Mouse (Mus musculus): Measurements from ENCODE around the gene Smug1. TPM values are rescaled to one million over a fixed set of nuclear protein-coding genes. Genes with fewer than 3 reads are reported as not detected.

Smug1 gene
- total RNA-seq, 1 experiment from 2014 or later = 3.7 TPM

DNA sequence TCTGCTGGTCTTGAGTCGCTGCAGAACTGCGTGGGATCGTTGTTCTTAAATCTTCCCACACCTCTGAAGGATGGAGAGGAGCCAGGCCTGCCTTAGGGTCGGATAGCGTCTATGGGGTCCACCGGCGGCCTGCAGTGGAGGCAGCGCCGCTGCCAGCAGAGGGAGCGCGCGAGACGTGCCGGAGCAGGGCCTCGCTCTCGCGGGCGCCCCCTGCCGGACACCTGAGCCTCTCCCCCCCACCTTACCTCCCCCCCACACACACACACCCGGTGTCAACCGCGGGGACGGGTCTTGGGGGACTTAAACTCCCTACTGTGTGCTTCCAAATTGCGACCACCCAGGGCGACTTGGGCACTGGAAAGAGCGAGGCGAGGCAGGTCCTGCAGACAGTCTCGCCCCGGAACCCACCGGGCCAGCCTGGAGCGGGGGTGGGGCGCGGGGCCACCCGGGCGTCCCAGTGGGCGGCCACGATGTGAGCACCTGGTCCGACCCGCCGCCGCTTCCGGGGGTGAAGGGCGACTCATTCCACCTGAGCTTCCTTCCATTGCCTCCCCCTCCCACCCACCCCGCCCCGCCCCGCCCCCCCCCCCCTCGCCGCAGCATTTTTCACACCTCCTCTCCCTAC is 15.4 kb upstream of the Smug1 start:
- peak; percentile 37 to 46; a peak in 1 of 4 replicates for ATAC-seq (replicated peaks in 1 of 2; ENCODE audit: insufficient read depth in 1 of 2, low FRiP score in 2 of 2, low TSS enrichment in 1 of 2, low read depth in 1 of 2, poor library complexity in 2 of 2, severe bottlenecking in 2 of 2)

DNA sequence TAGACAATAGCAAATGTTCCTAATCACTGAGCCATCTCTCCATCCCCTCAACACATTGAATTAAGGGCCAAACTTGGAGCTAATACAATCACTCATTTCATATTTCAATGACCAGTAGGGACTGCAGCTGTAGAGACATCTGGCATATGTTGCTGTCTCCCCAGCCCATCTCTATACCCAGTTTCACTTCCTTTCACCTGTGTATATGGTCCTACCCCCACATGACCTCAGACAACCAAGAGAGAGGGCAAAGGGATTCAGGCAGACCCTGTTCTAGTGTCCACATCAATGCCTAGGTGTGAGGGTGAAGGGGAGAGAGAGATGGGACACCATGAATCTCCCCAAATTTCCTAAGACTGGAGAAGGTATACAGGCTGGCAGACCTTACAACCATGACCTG is 13.5 kb upstream of the Smug1 start:
- ATAC-seq (replicated peaks in 1 of 2; ENCODE audit: insufficient read depth in 1 of 2, low FRiP score in 2 of 2, low TSS enrichment in 1 of 2, low read depth in 1 of 2, poor library complexity in 2 of 2, severe bottlenecking in 2 of 2) = no peak

DNA sequence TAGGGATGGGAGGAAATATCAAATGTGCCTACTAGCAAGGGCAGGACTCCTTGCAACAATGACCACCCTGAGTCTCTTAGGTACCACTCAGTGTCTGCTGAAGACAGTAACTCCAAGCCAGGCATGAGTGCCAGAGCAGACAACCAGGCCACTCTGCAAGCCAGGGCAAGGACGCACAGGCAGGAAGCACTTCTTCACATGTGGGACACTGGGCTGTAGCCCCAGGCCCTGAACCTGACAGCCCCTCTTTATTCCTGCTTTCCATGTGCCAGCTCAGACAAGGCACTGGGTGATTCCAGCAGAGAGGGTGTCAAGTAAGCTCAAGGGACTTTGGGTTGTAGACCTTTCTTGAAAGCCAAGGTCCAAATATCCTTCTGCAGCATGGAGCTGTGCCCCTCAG is 11.9 kb upstream of the Smug1 start:
- no peak for ATAC-seq (replicated peaks in 1 of 2; ENCODE audit: insufficient read depth in 1 of 2, low FRiP score in 2 of 2, low TSS enrichment in 1 of 2, low read depth in 1 of 2, poor library complexity in 2 of 2, severe bottlenecking in 2 of 2)

DNA sequence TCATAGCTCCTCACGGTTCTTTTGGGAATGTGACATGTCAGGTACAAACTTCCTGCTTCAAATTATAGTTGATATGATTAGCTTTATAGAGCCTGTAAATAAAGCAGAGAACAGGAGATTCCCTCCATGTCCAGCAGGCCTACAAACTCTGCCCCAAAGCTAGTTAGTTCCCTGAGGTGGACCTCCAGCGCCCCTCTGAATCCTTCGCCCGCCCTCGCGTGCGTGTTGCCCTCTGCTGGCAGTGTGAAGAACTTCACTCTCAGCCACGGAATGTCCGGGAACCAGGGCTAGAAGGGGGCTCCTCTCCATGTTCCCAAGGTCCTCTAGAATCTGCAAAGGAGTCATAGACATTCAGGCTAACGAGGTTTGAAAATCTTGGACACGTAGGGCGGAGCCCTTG is 11.2 kb upstream of the Smug1 start:
- ATAC-seq (replicated peaks in 1 of 2; ENCODE audit: insufficient read depth in 1 of 2, low FRiP score in 2 of 2, low TSS enrichment in 1 of 2, low read depth in 1 of 2, poor library complexity in 2 of 2, severe bottlenecking in 2 of 2) = peak; percentile 36 to 46; a peak in 2 of 4 replicates

DNA sequence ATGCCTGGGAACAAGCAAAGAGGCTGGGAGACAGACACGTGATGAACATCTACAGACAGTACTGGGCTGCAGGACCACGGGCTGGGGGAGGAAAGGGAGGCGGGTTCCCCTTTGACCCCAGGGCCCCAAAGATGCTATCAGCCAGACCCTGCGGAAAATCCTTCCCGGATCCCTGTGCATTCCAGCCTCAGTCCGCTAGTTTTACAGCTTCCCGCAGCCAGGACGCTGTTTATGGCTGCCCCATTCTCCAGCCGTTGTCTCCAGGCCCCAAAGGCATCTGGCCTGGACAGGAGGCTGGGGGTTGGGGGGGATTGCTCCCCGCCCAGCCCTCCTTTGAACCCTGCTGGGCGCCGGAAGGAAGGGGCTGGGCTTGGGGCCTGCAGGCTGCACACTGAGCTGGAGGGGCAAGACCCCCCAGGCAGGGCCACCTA is 10.7 kb upstream of the Smug1 start:
- ATAC-seq (replicated peaks in 1 of 2; ENCODE audit: insufficient read depth in 1 of 2, low FRiP score in 2 of 2, low TSS enrichment in 1 of 2, low read depth in 1 of 2, poor library complexity in 2 of 2, severe bottlenecking in 2 of 2) = no peak

DNA sequence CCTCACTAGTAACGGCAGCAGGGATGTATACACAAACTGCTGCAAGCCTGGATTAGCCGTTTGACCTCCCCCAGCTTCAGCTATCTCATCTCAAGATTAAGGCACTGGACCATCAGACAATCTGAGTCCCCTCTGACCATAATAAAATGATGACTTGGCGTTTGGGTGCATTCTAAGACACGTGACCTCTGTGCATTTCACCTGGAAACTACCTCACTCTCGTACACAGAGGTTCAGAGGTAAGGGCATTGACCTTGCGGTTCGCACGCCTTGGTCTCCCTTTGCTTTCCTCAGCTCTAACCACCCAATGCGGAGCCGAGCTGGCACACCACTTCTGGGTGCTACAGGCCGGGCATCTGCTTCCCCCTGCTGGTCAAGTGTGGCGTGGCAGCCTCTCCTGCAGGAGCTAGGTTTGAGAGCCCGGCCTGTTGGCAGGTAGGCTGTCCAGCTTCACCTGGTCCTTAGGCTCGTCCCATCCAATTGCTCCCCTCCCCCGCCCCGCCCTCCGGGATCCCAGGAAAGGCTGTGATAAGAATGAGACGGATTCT is 10.1 kb upstream of the Smug1 start:
- ATAC-seq (replicated peaks in 1 of 2; ENCODE audit: insufficient read depth in 1 of 2, low FRiP score in 2 of 2, low TSS enrichment in 1 of 2, low read depth in 1 of 2, poor library complexity in 2 of 2, severe bottlenecking in 2 of 2) = peak; percentile 65 to 75

DNA sequence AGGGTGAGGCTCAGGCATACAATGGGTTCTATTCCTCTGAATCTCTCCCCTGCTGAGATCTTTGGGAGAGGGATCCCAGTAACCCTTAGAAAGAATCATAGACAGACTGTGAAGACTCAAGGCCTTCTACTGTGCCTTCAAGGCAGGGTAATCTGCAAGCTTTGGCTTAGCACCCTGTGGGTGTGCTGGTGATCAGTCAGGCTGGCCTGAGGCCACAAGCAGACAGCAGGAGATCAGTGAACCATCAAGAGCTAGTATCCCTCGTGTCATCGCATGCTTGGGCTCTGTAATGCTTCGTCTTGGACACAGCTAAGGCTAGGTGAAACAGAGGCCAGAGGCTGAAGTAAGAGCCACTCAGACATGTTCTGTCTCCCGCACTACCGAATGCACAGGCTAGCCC is 6.4 kb upstream of the Smug1 start:
- no peak for ATAC-seq (replicated peaks in 1 of 2; ENCODE audit: insufficient read depth in 1 of 2, low FRiP score in 2 of 2, low TSS enrichment in 1 of 2, low read depth in 1 of 2, poor library complexity in 2 of 2, severe bottlenecking in 2 of 2)

DNA sequence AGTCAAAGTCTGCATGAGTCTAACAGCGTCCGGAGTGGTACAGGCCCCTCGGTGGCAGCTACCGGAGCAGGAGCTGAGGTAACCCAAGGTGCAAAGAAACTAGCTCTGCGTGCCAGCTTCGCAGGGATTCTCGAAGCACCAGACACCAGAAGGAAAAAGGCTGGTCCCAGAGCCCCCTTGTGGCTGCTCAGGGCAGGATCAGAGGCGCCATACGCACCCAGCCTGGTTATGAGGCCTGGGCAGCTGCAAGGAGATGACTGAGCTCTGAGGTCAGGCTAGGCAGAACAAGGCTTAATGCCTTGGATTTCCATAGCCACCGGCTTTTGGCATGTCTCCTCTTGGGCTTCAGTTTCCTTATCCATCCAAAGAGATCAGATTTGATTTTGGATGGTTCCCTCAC is 5.6 kb upstream of the Smug1 start:
- ATAC-seq (replicated peaks in 1 of 2; ENCODE audit: insufficient read depth in 1 of 2, low FRiP score in 2 of 2, low TSS enrichment in 1 of 2, low read depth in 1 of 2, poor library complexity in 2 of 2, severe bottlenecking in 2 of 2) = peak; percentile 41 to 72

DNA sequence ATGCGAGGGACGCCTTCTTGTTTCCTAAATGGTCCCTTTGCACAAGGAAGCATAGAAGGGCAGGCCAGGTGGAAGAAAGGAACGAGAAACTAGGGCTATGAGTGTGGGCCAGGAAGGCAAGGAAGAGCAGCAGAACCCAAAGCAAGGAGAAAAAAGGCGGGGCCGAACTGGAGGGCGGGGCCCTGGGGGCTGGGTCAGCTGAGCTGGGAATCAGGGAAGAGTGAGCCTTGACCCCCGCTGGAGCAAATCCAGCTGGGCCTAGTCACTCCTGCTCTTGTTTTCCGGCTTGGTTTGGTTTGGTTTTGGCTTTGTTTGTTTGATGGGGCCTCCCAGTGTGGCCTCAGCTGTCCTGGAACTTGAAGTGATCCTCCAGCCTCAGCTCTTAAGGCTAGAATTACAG is 4.4 kb upstream of the Smug1 start:
- no peak for ATAC-seq (replicated peaks in 1 of 2; ENCODE audit: insufficient read depth in 1 of 2, low FRiP score in 2 of 2, low TSS enrichment in 1 of 2, low read depth in 1 of 2, poor library complexity in 2 of 2, severe bottlenecking in 2 of 2)

DNA sequence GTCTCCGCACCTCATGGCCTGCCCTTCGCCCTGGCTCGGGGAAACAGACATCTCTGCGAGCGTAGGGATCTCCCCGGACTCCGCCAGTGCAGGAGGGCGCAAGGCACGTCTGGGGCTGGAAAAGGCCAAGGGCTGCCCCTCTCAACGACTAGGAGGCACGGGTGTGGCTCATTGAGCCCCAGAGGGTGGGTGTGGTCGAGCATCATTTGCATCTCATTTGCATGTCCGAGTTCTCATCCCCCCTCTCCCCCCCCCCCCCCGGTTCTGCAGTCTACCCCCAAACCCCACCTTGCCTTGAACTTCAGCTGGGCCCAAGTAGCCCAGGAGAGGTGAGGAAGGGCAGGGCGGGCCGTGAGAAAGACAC is 3.4 kb upstream of the Smug1 start:
- ATAC-seq (replicated peaks in 1 of 2; ENCODE audit: insufficient read depth in 1 of 2, low FRiP score in 2 of 2, low TSS enrichment in 1 of 2, low read depth in 1 of 2, poor library complexity in 2 of 2, severe bottlenecking in 2 of 2) = no peak

DNA sequence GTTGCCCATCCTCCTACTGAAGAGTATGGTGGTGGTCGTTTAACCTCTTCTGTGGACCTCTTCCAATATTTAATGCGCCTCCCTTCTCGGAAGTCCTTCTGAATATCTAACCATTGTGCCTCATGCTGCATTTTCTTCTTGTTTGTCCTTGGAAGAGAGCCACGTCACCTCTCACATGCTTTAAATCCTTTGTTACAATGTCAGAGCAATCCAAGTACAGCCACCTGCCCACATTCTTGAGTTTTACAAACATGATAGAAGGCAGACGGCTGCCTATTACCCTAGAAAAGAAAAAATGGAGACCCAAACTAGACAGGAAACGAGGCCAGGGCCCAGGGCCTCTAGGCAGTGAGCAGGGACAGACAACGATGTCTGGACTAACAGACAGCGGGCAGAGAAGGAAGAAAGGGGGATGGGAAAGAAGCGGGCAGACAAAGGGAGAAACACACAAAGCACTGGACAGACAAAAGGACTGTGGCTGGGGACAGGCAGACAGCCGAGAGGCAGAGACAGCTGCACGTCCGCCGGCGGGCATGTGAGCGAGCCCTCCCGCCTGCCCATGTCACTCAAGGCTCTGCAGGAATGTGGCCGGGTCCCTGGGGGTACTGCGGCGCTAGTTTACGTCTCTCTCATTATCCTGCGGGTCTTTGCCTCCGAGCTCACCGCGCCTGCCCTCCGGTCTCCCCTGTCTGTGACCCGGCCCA is 2.9 kb upstream of the Smug1 start:
- ATAC-seq (replicated peaks in 1 of 2; ENCODE audit: insufficient read depth in 1 of 2, low FRiP score in 2 of 2, low TSS enrichment in 1 of 2, low read depth in 1 of 2, poor library complexity in 2 of 2, severe bottlenecking in 2 of 2) = no peak

DNA sequence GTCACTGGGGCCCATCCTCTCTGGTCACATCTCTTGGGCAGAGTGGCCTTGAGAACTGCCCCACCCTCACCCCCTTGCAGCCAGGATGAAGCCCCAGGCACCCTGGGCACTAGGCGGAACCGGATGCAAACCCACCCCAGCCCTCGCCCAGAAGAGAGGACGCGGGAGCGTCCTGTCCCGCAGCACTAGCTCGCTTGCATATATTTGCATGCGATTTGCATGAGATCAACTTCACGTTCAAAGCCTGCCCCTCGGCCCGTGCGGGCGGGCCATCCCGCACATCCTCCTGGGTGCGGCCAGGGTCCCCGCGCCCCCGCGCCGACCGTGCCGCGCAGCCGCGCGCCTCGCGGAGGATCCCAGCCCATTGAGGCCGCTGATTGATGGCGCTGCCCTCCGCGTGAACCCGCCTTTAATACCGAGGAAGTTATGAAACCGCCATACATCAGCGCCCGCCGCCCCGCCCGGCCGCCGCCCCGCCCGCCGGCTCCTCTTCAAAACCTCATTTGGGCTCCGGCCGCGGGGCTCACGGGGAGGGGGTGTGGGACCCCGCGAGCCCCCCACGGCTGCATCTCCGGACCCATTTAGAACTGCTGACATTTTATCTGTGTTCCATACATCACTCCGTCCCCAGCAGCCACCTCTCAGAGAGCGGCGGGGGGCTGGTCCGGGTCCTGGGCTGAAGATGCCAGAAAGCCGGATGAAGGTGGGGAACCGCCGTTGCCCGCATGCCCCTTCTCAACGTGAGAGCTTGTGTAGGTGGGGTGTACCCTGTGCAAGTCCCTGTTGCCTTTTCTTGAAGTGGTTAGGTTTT is 2.1 kb upstream of the Smug1 start:
- ATAC-seq (replicated peaks in 1 of 2; ENCODE audit: insufficient read depth in 1 of 2, low FRiP score in 2 of 2, low TSS enrichment in 1 of 2, low read depth in 1 of 2, poor library complexity in 2 of 2, severe bottlenecking in 2 of 2) = peak in 1 of 2 experiments; percentile 26; a peak in 1 of 4 replicates

DNA sequence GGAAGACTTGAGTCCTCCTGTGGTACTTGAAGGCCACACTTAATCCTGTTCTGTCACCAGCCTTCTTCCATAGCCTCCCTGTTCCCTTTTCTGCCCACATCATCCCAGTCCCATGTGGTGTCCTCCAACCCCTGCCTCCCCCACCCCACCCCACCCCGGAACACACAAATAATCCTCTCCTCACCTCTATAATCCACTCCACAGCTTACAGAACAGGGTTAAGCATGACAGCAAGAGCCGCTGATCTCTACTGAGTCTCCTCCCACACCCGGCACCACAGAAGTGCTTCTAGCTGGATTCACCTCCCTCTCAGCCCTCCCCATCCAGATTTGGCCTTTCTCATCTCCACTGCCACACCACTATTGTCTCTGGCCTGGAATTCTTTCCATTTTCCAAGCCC is 894 bp upstream of the Smug1 start:
- ATAC-seq (replicated peaks in 1 of 2; ENCODE audit: insufficient read depth in 1 of 2, low FRiP score in 2 of 2, low TSS enrichment in 1 of 2, low read depth in 1 of 2, poor library complexity in 2 of 2, severe bottlenecking in 2 of 2) = no peak

DNA sequence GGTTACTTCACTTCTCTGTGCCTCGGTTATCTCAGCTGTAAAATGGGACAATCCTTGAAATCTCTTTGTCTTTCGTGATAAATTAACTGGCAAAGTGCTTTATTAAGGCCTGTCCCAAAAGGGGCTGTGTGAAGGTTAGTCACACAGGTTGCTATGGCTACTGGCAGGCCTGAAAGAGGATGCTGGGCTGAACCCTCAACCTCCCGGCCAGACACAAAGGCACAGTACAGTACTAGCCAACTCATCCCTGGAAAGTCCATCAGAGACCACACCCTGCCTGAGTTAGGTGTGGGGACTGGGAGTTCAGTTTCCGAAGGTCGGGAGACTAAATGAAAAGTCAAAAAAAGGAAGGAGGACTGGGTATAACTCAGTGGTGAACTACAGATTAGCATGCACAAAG is 968 bp downstream of the Smug1 start:
- no peak for ATAC-seq (replicated peaks in 1 of 2; ENCODE audit: insufficient read depth in 1 of 2, low FRiP score in 2 of 2, low TSS enrichment in 1 of 2, low read depth in 1 of 2, poor library complexity in 2 of 2, severe bottlenecking in 2 of 2)

DNA sequence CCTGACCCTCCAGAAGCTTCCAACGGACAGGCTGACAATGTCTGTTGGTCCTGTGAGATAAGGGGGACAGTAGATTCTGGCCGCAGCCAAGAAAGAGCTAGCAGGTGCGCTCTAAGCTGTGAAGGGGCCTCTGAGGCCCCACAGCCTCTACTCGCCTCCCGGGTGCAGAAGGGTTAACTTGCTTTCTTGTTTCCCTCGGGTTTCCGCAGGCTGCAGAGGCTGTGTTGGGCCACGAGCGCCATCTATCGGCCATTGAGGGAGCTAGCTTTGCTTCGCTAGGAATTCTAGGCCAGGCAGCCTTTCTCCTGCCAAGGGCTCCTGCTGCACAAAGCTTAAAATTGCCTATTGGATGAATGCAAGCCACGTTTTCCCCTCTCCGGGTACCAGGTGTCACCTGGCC is 1.5 kb downstream of the Smug1 start:
- peak; percentile 68 to 71 for ATAC-seq (replicated peaks in 1 of 2; ENCODE audit: insufficient read depth in 1 of 2, low FRiP score in 2 of 2, low TSS enrichment in 1 of 2, low read depth in 1 of 2, poor library complexity in 2 of 2, severe bottlenecking in 2 of 2)

DNA sequence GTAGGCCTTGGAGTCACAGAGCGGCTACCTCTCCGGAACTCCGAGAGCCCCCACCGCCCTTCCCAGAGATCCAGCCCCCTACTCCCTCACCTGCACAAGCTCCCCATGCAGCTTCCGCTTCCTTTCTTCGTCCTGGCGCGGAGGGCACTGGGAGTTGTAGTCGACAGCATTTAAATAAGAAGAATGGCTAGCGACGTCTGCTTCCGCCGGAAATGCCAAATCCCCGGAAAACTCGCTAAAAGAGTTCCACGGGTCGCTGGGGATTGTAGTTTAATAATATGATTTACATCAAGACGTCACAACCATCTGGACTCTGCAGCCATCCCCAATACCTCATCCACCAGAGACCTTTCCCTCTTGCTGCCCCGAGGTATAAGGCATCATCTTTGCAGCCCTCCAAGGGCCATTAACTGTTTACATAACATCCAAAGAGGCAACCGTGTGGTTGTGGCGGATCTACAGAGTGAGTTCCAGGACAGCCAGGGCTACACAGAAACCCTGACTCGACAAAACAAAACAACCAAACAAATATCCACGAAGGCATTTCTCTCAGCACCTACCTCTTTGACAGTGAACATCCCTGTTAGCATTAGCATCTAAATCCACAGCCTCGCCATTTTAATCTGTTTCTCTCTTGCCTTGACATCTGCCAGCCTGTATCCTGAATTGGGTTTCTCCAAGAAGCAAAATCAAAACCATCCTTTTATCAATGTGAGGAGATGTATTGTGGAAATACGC is 3.5 kb downstream of the Smug1 start:
- peak; percentile 84 to 86 for ATAC-seq (replicated peaks in 1 of 2; ENCODE audit: insufficient read depth in 1 of 2, low FRiP score in 2 of 2, low TSS enrichment in 1 of 2, low read depth in 1 of 2, poor library complexity in 2 of 2, severe bottlenecking in 2 of 2)

DNA sequence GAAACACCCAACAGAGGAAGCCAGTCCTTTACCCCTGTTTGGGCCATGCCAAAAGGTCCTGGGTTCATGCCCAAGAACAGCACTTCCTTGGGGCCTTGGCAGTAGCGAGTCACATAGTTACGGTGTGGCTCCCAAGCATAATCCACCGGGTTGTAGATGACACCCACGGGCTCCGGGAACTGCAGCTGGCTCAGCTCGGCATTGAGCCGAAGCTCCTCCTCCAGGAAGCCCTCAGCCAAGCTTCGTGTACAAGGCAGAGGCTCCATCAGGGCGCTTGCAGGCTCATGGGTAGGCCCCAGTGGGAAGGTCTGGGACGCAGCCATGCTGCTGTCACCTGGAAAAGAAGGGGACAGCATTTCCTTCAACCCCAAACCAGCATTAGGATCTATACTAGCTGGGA is 9.3 kb downstream of the Smug1 start:
- no peak for ATAC-seq (replicated peaks in 1 of 2; ENCODE audit: insufficient read depth in 1 of 2, low FRiP score in 2 of 2, low TSS enrichment in 1 of 2, low read depth in 1 of 2, poor library complexity in 2 of 2, severe bottlenecking in 2 of 2)
